Mouse (Mus musculus): ENCODE data around the gene Lrp5. TPM values are rescaled to one million over a fixed set of nuclear protein-coding genes. Genes with fewer than 3 reads are reported as not detected.
A peak's percentile ranks its signal among the peaks of the same experiment; 100 is the strongest.

Gene Lrp5
- polyA plus RNA-seq, 1 experiment from 2014 or later = 0.98 TPM

GRCm38 (mm10) chr19:3685611-3686214 is 651 bp downstream of the Lrp5 start:
- H3K9ac ChIP-seq (replicated peaks; ENCODE audit: low read depth, low read length) = peak overlapping the region; percentile 73
- ATAC-seq (ENCODE audit: low read depth) = peak; percentile 20; the same call in 1 of the 2 replicates
- peak overlapping the region; percentile 93 for H3K4me2 ChIP-seq (ENCODE audit: low read depth, low read length)
- H3K36me3 ChIP-seq (ENCODE audit: control insufficient read depth, insufficient read depth, low read length) = no peaks in the 10 kb centered on the region
- peak overlapping the region; percentile 69 for H3K4me3 ChIP-seq (ENCODE audit: low read depth, low read length)
- H3K4me1 ChIP-seq (ENCODE audit: control insufficient read depth, insufficient read depth, low read length) = peaks cover 9% of the 10 kb centered on the region; the same call in 1 of the 2 replicates
- no peak overlapping the region for H3K27ac ChIP-seq (ENCODE audit: low read depth, low read length)
- WGBS = under 1% methylated on average over 40 of the region's 45 CpGs
- H3K27me3 ChIP-seq (ENCODE audit: control insufficient read depth, insufficient read depth, low read length) = peaks cover 9% of the 10 kb centered on the region; the same call in 1 of the 2 replicates
- H3K9me3 ChIP-seq (ENCODE audit: control insufficient read depth, low read length) = no peaks in the 10 kb centered on the region

GRCm38 (mm10) chr19:3684957-3685580 is 1.3 kb downstream of the Lrp5 start:
- peak overlapping the region; percentile 93 for H3K4me2 ChIP-seq (ENCODE audit: low read depth, low read length)
- no peaks in the 10 kb centered on the region for H3K36me3 ChIP-seq (ENCODE audit: control insufficient read depth, insufficient read depth, low read length)
- no peak for ATAC-seq (ENCODE audit: low read depth)
- no peaks in the 10 kb centered on the region for H3K9me3 ChIP-seq (ENCODE audit: control insufficient read depth, low read length)
- peaks cover 9% of the 10 kb centered on the region; the same call in 1 of the 2 replicates for H3K27me3 ChIP-seq (ENCODE audit: control insufficient read depth, insufficient read depth, low read length)
- peak overlapping the region; percentile 69 for H3K4me3 ChIP-seq (ENCODE audit: low read depth, low read length)
- H3K4me1 ChIP-seq (ENCODE audit: control insufficient read depth, insufficient read depth, low read length) = peaks cover 9% of the 10 kb centered on the region; the same call in 1 of the 2 replicates
- 12% methylated on average over 11 of the region's 11 CpGs for WGBS
- no peak overlapping the region; the same call in 1 of the 2 replicates for H3K27ac ChIP-seq (ENCODE audit: low read depth, low read length)
- H3K9ac ChIP-seq (replicated peaks; ENCODE audit: low read depth, low read length) = peak overlapping the region; percentile 73; the same call in 1 of the 2 replicates

DNA sequence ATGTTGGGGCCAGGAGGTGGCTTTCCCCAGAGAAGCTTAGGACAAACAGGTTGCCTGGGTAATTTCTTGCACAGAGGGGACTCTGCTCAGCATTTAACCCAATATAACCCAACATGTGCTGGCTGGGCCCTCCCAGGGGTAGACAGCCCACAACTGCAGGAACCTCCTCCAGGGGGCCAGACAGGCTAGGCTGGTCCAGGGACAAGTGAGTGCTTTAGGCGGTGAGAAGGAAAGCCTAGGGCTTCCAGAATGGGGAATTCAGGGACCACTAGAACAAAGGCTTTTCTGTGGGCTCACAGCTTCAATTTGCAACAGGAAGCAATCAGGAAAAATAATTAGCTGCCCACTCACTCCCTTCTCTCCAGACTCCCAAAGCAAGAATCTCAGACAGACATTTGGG is 1.9 kb downstream of the Lrp5 start:
- Histone ChIP-seq H3K4me3 (ENCODE audit: low read depth, low read length) (no peak overlapping the region), H3K27ac (ENCODE audit: low read depth, low read length) (no peak overlapping the region; the same call in 1 of the 2 replicates), H3K9me3 (ENCODE audit: control insufficient read depth, low read length) (no peaks in the 10 kb centered on the region), H3K36me3 (ENCODE audit: control insufficient read depth, insufficient read depth, low read length) (no peaks in the 10 kb centered on the region), H3K4me2 (ENCODE audit: low read depth, low read length) (no peak overlapping the region), H3K27me3 (ENCODE audit: control insufficient read depth, insufficient read depth, low read length) (peaks cover 9% of the 10 kb centered on the region; the same call in 1 of the 2 replicates), H3K9ac (replicated peaks; ENCODE audit: low read depth, low read length) (no peak overlapping the region), H3K4me1 (ENCODE audit: control insufficient read depth, insufficient read depth, low read length) (peaks cover 9% of the 10 kb centered on the region; the same call in 1 of the 2 replicates)
- 17% methylated on average over 1 of the region's 1 CpGs for WGBS
- ATAC-seq (ENCODE audit: low read depth) = no peak

DNA sequence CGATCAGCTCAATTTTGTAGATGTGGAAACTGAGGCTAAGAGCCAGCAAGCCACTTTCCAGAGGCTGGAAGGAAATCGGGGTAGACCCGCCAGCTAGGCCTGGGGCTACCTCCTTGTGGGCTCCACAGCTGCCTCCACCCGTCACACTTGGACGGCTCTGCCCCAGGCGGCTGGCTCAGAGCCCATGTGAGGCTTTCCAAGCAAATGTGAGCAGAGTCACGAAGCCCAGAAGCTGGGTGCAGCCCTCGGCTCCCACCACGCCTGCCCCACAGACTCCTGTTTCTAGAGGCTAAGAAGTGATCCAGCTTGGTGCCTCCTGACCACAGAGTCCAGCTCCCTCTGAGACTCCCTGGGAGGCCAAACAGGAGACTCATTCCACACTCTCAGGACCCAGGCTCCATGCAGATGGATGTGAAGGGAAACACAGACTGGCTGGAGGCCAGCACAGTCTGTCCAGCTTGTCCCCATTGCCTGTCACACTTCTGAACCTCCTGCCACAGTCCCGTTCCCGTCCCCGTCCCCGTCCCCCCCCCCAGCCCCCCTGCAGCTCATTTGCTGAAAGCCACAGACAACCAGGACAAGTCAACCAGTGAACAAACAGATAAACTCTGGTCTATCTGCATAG is 4.9 kb downstream of the Lrp5 start:
- Histone ChIP-seq H3K9me3 (ENCODE audit: control insufficient read depth, low read length) (no peaks in the 10 kb centered on the region), H3K36me3 (ENCODE audit: control insufficient read depth, insufficient read depth, low read length) (no peaks in the 10 kb centered on the region), H3K4me3 (ENCODE audit: low read depth, low read length) (no peak overlapping the region), H3K9ac (replicated peaks; ENCODE audit: low read depth, low read length) (no peak overlapping the region), H3K27ac (ENCODE audit: low read depth, low read length) (no peak overlapping the region; the same call in 1 of the 2 replicates), H3K4me2 (ENCODE audit: low read depth, low read length) (no peak overlapping the region), H3K27me3 (ENCODE audit: control insufficient read depth, insufficient read depth, low read length) (peaks cover 6% of the 10 kb centered on the region; the same call in 1 of the 2 replicates), H3K4me1 (ENCODE audit: control insufficient read depth, insufficient read depth, low read length) (peaks cover 9% of the 10 kb centered on the region; the same call in 1 of the 2 replicates)
- ATAC-seq (ENCODE audit: low read depth) = peak; percentile 38; the same call in 1 of the 2 replicates
- WGBS = 34% methylated on average over 13 of the region's 13 CpGs

DNA sequence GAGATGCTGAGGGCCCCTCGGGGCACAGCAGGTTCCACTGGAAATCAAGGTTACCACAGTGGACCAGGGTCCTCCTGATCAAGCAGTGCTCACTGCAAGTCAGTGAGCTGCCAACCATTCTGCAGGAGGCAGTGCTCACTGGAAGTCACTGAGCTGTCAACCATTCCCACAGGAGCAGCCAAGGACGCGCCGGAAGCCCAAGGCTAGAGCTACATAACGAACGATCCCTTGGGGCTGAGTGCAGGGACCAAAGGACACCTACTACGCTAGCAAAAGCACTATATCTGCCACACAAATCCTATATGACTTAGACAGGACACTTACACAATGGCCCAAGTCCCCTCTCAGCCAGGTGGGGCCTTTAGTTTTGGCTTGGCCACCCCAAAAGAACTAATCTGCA is 5.6 kb downstream of the Lrp5 start:
- Histone ChIP-seq H3K9ac (replicated peaks; ENCODE audit: low read depth, low read length) (no peak overlapping the region), H3K4me2 (ENCODE audit: low read depth, low read length) (no peak overlapping the region), H3K27ac (ENCODE audit: low read depth, low read length) (no peak overlapping the region; the same call in 1 of the 2 replicates), H3K4me3 (ENCODE audit: low read depth, low read length) (no peak overlapping the region), H3K4me1 (ENCODE audit: control insufficient read depth, insufficient read depth, low read length) (peaks cover 8% of the 10 kb centered on the region; the same call in 1 of the 2 replicates), H3K36me3 (ENCODE audit: control insufficient read depth, insufficient read depth, low read length) (no peaks in the 10 kb centered on the region), H3K9me3 (ENCODE audit: control insufficient read depth, low read length) (no peaks in the 10 kb centered on the region), H3K27me3 (ENCODE audit: control insufficient read depth, insufficient read depth, low read length) (peaks cover 3% of the 10 kb centered on the region; the same call in 1 of the 2 replicates)
- ATAC-seq (ENCODE audit: low read depth) = no peak
- 79% methylated on average over 7 of the region's 7 CpGs for WGBS

GRCm38 (mm10) chr19:3674122-3674855 is 12.1 kb downstream of the Lrp5 start:
- Histone ChIP-seq H3K4me2 (ENCODE audit: low read depth, low read length) (no peak overlapping the region), H3K36me3 (ENCODE audit: control insufficient read depth, insufficient read depth, low read length) (no peaks in the 10 kb centered on the region), H3K27me3 (ENCODE audit: control insufficient read depth, insufficient read depth, low read length) (no peaks in the 10 kb centered on the region), H3K4me3 (ENCODE audit: low read depth, low read length) (no peak overlapping the region), H3K4me1 (ENCODE audit: control insufficient read depth, insufficient read depth, low read length) (no peaks in the 10 kb centered on the region), H3K9ac (replicated peaks; ENCODE audit: low read depth, low read length) (no peak overlapping the region), H3K27ac (ENCODE audit: low read depth, low read length) (no peak overlapping the region), H3K9me3 (ENCODE audit: control insufficient read depth, low read length) (no peaks in the 10 kb centered on the region)
- ATAC-seq (ENCODE audit: low read depth) = no peak
- 86% methylated on average over 8 of the region's 8 CpGs for WGBS

DNA sequence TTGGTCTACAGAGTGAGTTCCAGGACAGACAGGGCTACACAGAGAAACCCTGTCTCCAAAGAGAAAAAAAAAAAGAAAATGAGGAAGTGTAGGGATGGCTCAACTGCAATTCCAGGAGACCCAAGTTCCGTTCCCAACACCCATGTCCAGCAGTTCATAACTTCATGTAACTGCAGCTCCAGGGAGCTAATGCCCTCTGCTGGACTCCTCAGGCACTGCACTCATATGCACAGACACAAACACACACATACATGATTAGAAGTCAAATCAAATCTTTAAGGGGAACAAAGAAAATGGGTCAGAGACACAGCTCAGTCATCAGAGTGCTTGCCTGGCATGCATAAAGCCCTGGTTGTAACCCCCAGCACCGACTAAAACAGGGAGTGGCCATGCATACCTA is 13.2 kb downstream of the Lrp5 start:
- Histone ChIP-seq H3K27me3 (ENCODE audit: control insufficient read depth, insufficient read depth, low read length) (no peaks in the 10 kb centered on the region), H3K36me3 (ENCODE audit: control insufficient read depth, insufficient read depth, low read length) (no peaks in the 10 kb centered on the region), H3K4me1 (ENCODE audit: control insufficient read depth, insufficient read depth, low read length) (0 out of 2 replicates have a peak, but pooled peaks cover 2% of the 10 kb centered on the region), H3K9me3 (ENCODE audit: control insufficient read depth, low read length) (no peaks in the 10 kb centered on the region), H3K4me3 (ENCODE audit: low read depth, low read length) (no peak overlapping the region), H3K4me2 (ENCODE audit: low read depth, low read length) (no peak overlapping the region), H3K9ac (replicated peaks; ENCODE audit: low read depth, low read length) (no peak overlapping the region), H3K27ac (ENCODE audit: low read depth, low read length) (no peak overlapping the region)
- no peak for ATAC-seq (ENCODE audit: low read depth)
- 96% methylated on average over 2 of the region's 2 CpGs for WGBS

- H3K9me3 ChIP-seq (ENCODE audit: control insufficient read depth, low read length) = no peaks in the 10 kb centered on the region
- ATAC-seq (ENCODE audit: low read depth) = no peak
- H3K27me3 ChIP-seq (ENCODE audit: control insufficient read depth, insufficient read depth, low read length) = no peaks in the 10 kb centered on the region
- no peak overlapping the region for H3K4me2 ChIP-seq (ENCODE audit: low read depth, low read length)
- H3K4me1 ChIP-seq (ENCODE audit: control insufficient read depth, insufficient read depth, low read length) = 0 out of 2 replicates have a peak, but pooled peaks cover 5% of the 10 kb centered on the region
- no peak overlapping the region for H3K4me3 ChIP-seq (ENCODE audit: low read depth, low read length)
- H3K9ac ChIP-seq (replicated peaks; ENCODE audit: low read depth, low read length) = no peak overlapping the region
- no peak overlapping the region for H3K27ac ChIP-seq (ENCODE audit: low read depth, low read length)
- 60% methylated on average over 13 of the region's 13 CpGs for WGBS
- no peaks in the 10 kb centered on the region for H3K36me3 ChIP-seq (ENCODE audit: control insufficient read depth, insufficient read depth, low read length)
These were observed 17.3 kb downstream of the Lrp5 start for GRCm38 (mm10) chr19:3669100-3669499.

Data from neural tube, embryonic 14.5 days (tissue).